Mouse (Mus musculus) limb, embryonic 13.5 days (tissue): ENCODE results near the gene Dnmt3b. TPM values are rescaled to one million over a fixed set of nuclear protein-coding genes. Genes with fewer than 3 reads are reported as not detected.
A peak's percentile ranks its signal among the peaks of the same experiment; 100 is the strongest.

ENCODE experiments used
- ATAC-seq: fragments of 200-750 bp; cut with Nextera tagmentation; 2 replicates; pipeline ENCODE4 v1.8.0; 2017; ENCODE audit warnings: low read depth, moderate number of reproducible peaks, moderate TSS enrichment; ENCODE audit not compliant: low FRiP score
- H3K27ac ChIP-seq: fragments of 300-500 bp; sonication (generic); 2 replicates; pipeline ENCODE4 v1.5.1; 2015; ENCODE audit warnings: inconsistent platforms, mild to moderate bottlenecking, moderate library complexity
- H3K27me3 ChIP-seq: fragments of 300-500 bp; sonication (generic); 2 replicates; pipeline ENCODE4 v1.6.1; 2015; ENCODE audit warnings: mild to moderate bottlenecking, inconsistent platforms
- H3K36me3 ChIP-seq: fragments of 300-500 bp; sonication (generic); 2 replicates; pipeline ENCODE4 v1.6.1; 2015; ENCODE audit warnings: inconsistent platforms, mild to moderate bottlenecking, moderate library complexity
- H3K4me1 ChIP-seq: fragments of 300-500 bp; sonication (generic); 2 replicates; pipeline ENCODE4 v1.6.1; 2015; ENCODE audit warnings: inconsistent platforms
- H3K4me2 ChIP-seq: fragments of 300-500 bp; sonication (generic); replicated peaks from 2 replicates; pipeline ENCODE4 v1.6.1; 2015; ENCODE audit warnings: inconsistent platforms, mild to moderate bottlenecking, moderate library complexity
- H3K4me3 ChIP-seq: fragments of 300-500 bp; sonication (generic); 2 replicates; pipeline ENCODE4 v1.5.1; 2015; ENCODE audit warnings: moderate library complexity, mild to moderate bottlenecking, inconsistent platforms
- H3K9ac ChIP-seq: fragments of 300-500 bp; sonication (generic); 2 replicates; pipeline ENCODE4 v1.6.1; 2015; ENCODE audit warnings: mild to moderate bottlenecking, inconsistent platforms
- H3K9me3 ChIP-seq: fragments of 300-500 bp; sonication (generic); 2 replicates; pipeline ENCODE4 v1.6.1; 2016; ENCODE audit warnings: inconsistent platforms
- WGBS: fragments of 180-500 bp; shearing (Covaris S2); methylation state at CpG from one replicate; pipeline ENCODE4 v1.1.7; 2015; 5-methylcytosine and 5-hydroxymethylcytosine counted together
- polyA plus RNA-seq: library from polyadenylated mRNA; unstranded; fragments of >200 nt; fragmentation: Nextera tagmentation; extraction: Ambion mirVana; gene quantifications from 2 replicates; pipeline ENCODE4 v1.2.1, GENCODE M21; 2015

Dnmt3b gene
- polyA plus RNA-seq = 10.8 and 11.1 TPM in 2 replicates

DNA sequence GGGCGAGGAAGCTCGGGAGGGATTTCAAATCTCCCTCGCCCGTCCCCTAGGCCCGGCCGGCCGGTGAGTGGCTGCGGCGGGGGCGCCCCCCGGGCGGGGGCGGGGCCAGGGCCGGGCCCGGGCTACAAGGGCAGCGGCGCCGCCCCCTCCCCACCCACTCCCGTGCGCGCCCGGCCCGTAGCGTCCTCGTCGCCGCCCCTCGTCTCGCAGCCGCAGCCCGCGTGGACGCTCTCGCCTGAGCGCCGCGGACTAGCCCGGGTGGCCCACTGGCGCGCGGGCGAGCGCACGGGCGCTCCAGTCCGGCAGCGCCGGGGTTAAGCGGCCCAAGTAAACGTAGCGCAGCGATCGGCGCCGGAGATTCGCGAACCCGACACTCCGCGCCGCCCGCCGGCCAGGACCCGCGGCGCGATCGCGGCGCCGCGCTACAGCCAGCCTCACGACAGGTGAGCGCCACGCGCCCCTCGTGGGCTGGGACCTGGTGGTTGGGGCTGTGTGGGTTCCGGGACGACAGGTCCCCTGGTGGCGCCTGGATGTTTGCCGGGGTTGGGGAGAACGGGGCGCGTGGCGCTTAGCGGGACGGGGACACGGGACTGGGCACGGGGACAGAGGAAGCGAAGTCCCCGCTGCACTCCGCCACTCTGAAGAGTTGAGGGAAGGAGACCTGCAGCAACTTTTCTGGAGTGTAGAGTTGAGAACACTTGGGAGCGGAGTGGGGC lies at the start of gene Dnmt3b:
Dnmt3b (plus strand) TSS at position 153 of the 716 bp plus-strand sequence.
- no peaks in the 10 kb centered on the region for H3K9me3 ChIP-seq
- peak within 1 kb of the TSS; percentile 39; the same call in 1 of the 2 replicates for H3K27ac ChIP-seq
- H3K4me3 ChIP-seq = peak within 1 kb of the TSS; percentile 80
- peak within 1 kb of the TSS; percentile 76 for H3K9ac ChIP-seq
- H3K27me3 ChIP-seq = peaks cover 4% of the 10 kb centered on the region; the same call in 1 of the 2 replicates
- WGBS = under 1% methylated on average over 84 of the region's 93 CpGs
- H3K4me2 ChIP-seq = peak within 1 kb of the TSS; percentile 98
- H3K36me3 ChIP-seq = no peaks in the 10 kb centered on the region
- peak; percentile 90 for ATAC-seq
- peaks cover 11% of the 10 kb centered on the region for H3K4me1 ChIP-seq

DNA sequence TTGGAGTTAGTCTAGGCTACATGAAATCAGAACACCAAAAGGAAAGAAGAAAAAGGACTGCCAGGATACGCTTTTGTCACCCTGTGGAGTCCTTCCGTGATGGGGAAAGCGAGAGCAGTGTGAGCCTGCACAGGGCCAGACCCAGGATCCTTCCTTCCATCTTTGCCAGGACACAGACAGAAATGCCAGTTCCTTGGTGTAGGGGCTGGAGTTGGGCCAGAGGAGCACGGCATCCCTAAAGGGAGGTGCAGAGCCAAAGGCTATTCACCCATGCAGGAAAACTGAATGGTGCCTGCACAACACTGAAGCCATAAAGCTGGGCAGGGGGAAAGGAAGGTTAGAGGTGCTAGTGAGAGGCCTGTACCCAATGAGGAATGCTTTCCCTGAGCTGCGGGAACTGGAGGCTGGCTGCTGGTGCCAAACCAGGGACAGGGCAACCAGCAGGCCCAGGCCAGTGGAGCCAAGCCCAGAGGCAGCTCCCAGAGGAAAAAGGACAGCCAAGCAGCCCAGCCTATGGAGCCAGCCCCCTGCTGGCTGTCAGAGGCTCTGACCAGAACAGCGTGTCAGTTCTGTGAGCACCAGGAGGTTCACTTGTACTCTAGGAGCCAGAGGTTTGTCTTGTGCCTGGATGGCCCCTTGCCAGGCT lies 49.1 kb upstream of the Dnmt3b start:
- H3K36me3 ChIP-seq = no peaks in the 10 kb centered on the region
- no peaks in the 10 kb centered on the region for H3K27me3 ChIP-seq
- no peak overlapping the region for H3K4me3 ChIP-seq
- ATAC-seq = no peak
- H3K4me1 ChIP-seq = no peaks in the 10 kb centered on the region; the same call in 1 of the 2 replicates
- WGBS = 59% methylated on average over 6 of the region's 6 CpGs
- no peaks in the 10 kb centered on the region for H3K9me3 ChIP-seq
- H3K4me2 ChIP-seq = no peak overlapping the region
- no peak overlapping the region; the same call in 1 of the 2 replicates for H3K9ac ChIP-seq
- H3K27ac ChIP-seq = no peak overlapping the region

DNA sequence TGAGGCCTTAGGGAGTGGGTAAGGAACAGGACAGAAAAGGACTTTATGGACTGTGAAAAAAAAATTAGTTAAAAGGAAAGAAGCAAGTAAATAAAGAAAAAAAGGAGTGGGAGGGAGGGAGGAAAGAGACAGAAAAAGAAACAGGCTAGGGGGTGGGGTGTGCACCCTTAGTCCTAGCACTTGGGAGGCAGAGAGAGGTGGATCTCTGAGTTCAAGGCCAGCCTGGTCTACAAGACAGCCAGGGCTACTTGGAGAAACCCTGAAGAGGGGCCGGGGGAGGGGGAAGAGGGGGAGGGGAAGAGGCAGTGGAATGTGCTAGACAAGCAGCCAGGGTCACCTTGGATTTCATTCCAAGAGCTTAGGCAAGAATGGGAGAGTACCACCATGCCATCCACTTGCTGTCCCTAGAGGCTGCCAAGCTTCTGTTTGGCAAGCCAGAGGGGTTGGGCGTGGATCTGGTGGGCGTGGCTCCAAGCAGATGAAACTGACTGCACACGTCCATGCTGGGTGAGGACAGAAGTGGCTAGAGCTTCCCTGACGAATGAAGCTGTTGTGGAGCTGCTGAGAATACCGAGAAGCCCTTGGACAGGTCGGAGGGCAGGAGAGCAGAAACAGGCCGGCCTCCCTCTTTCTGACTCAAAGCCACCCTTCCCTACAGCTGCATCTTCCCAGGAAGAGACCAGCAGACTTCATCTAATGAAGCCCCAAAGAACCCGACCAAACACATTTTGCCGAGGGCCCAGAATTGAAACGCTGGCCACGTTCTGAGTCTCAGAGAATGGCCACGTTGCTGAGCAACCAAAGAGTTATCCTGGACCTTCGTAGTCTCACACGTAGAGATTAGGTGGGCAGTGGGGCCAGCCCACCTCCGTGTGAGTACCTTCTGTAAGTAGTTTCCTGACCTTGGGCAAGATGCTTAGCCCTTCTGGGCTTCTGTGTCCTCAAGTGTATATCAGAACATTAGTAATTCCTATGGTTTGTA lies 48.3 kb upstream of the Dnmt3b start:
- WGBS = 60% methylated on average over 16 of the region's 16 CpGs
- no peaks in the 10 kb centered on the region for H3K36me3 ChIP-seq
- H3K4me3 ChIP-seq = no peak overlapping the region
- no peaks in the 10 kb centered on the region for H3K9me3 ChIP-seq
- H3K4me2 ChIP-seq = no peak overlapping the region
- no peak overlapping the region; the same call in 1 of the 2 replicates for H3K9ac ChIP-seq
- H3K27ac ChIP-seq = no peak overlapping the region
- H3K4me1 ChIP-seq = no peaks in the 10 kb centered on the region; the same call in 1 of the 2 replicates
- ATAC-seq = no peak
- H3K27me3 ChIP-seq = no peaks in the 10 kb centered on the region

GRCm38 (mm10) chr2:153603724-153604123 lies 45.5 kb upstream of the Dnmt3b start:
- Histone ChIP-seq H3K36me3 (no peaks in the 10 kb centered on the region), H3K4me3 (no peak overlapping the region), H3K4me1 (no peaks in the 10 kb centered on the region; the same call in 1 of the 2 replicates), H3K27me3 (no peaks in the 10 kb centered on the region), H3K4me2 (no peak overlapping the region), H3K27ac (no peak overlapping the region), H3K9ac (no peak overlapping the region), H3K9me3 (no peaks in the 10 kb centered on the region)
- no peak for ATAC-seq
- WGBS = 28% methylated on average over 4 of the region's 4 CpGs

DNA sequence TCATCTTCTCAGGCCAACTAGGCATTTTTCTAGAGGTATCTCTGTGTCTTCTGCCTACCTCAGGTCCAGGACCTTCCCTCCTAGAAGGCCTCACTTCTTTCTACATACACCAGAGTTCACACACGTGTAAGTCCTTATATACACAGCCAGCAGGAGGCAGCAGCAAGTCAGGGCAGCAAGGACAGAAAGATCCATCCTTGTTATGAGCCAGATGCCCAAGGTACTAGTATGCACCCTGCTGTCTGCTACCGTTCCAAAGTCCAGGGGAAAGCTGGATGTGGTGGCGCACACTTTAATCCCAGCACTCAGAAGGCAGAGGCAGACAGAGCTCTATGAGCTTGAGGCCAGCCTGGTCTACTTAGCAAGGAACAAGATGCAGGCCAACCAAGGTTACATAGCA lies 42.8 kb upstream of the Dnmt3b start:
- 74% methylated on average over 3 of the region's 3 CpGs for WGBS

DNA sequence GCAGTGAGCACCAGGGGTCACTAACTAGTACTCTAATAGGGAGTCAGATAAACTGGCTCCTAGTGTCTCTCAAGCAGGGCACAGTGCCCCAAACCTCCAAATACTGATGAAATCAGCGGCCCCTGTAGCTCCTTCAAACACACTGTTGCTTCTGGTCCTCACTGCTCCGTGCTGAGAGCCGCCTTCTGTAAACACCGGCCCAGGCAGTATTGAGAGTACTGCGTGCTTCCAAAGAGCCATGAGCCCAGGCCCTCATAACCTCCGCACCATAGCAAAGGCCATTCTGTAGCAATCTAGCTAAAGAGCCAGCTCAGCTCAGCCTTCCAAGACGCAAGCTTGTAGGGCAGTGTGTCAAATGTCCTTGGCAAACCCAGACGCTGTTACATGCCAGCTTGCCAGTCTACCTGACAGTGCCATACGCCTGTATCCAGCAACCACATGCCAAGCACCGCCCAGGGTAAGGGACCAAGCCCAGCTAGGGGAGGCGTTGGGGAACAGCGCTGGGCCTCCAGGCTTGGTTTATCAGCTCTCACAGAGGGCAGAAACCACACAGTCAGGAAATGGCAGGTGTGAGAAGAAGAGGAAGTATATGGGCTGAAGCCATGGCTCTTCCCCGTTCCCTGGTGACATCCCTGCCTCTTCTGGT lies 41.3 kb upstream of the Dnmt3b start:
- H3K4me1 ChIP-seq = peaks cover 33% of the 10 kb centered on the region
- H3K27me3 ChIP-seq = no peaks in the 10 kb centered on the region
- H3K4me3 ChIP-seq = no peak overlapping the region
- H3K36me3 ChIP-seq = no peaks in the 10 kb centered on the region
- whole genome bisulfite sequencing = 82% methylated on average over 13 of the region's 13 CpGs
- no peaks in the 10 kb centered on the region for H3K9me3 ChIP-seq
- H3K9ac ChIP-seq = no peak overlapping the region
- H3K4me2 ChIP-seq = no peak overlapping the region
- H3K27ac ChIP-seq = no peak overlapping the region
- ATAC-seq = no peak

More for the DNA sequence above, 42.8 kb upstream of the Dnmt3b start:
- Histone ChIP-seq H3K36me3 (no peaks in the 10 kb centered on the region), H3K4me1 (peaks cover 26% of the 10 kb centered on the region), H3K4me2 (no peak overlapping the region), H3K9ac (no peak overlapping the region), H3K4me3 (no peak overlapping the region), H3K27ac (no peak overlapping the region), H3K9me3 (no peaks in the 10 kb centered on the region), H3K27me3 (no peaks in the 10 kb centered on the region)
- ATAC-seq = no peak

DNA sequence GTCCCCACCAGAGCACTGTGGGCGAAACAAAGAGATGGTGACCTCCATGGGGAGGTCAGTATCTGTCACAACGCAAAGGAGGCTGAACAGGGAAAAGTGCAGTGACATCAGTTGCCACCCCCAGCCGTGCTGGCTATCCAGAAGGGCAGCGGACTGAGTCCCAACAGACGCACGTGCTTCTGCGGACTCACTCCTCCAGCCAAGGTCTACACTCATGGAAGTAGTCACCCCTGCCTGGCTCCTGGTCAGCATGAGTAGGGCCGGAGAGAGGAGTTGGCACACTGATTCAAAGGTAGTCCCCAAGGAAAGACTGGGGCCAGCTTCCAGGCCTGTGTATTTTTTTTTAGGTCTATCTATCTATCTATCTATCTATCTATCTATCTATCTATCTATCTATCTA lies 40.2 kb upstream of the Dnmt3b start:
- H3K4me2 ChIP-seq = no peak overlapping the region
- H3K9ac ChIP-seq = no peak overlapping the region
- 83% methylated on average over 8 of the region's 8 CpGs for WGBS
- no peaks in the 10 kb centered on the region for H3K36me3 ChIP-seq
- H3K4me3 ChIP-seq = no peak overlapping the region
- H3K4me1 ChIP-seq = peaks cover 36% of the 10 kb centered on the region
- no peak overlapping the region for H3K27ac ChIP-seq
- no peaks in the 10 kb centered on the region for H3K9me3 ChIP-seq
- no peaks in the 10 kb centered on the region for H3K27me3 ChIP-seq
- no peak for ATAC-seq

- Histone ChIP-seq H3K36me3 (no peaks in the 10 kb centered on the region), H3K9ac (no peak overlapping the region), H3K27me3 (no peaks in the 10 kb centered on the region), H3K4me3 (no peak overlapping the region), H3K9me3 (no peaks in the 10 kb centered on the region), H3K4me2 (peak overlapping the region; percentile 28), H3K27ac (no peak overlapping the region), H3K4me1 (peaks cover 36% of the 10 kb centered on the region)
- 15% methylated on average over 9 of the region's 9 CpGs for WGBS
- peak; percentile 25; the same call in 1 of the 2 replicates for ATAC-seq
Measured at GRCm38 (mm10) chr2:153609548-153609947, 39.7 kb upstream of the Dnmt3b start.

GRCm38 (mm10) chr2:153610426-153611240 lies 38.6 kb upstream of the Dnmt3b start:
- peaks cover 36% of the 10 kb centered on the region for H3K4me1 ChIP-seq
- ATAC-seq = peak; percentile 42
- no peak overlapping the region for H3K4me3 ChIP-seq
- peak overlapping the region; percentile 79; the same call in 1 of the 2 replicates for H3K27ac ChIP-seq
- H3K9ac ChIP-seq = peak overlapping the region; percentile 48; the same call in 1 of the 2 replicates
- H3K9me3 ChIP-seq = no peaks in the 10 kb centered on the region
- H3K4me2 ChIP-seq = no peak overlapping the region; the same call in 1 of the 2 replicates
- H3K27me3 ChIP-seq = no peaks in the 10 kb centered on the region
- WGBS = 23% methylated on average over 14 of the region's 14 CpGs
- 0 out of 2 replicates have a peak, but pooled peaks cover 8% of the 10 kb centered on the region for H3K36me3 ChIP-seq

GRCm38 (mm10) chr2:153611241-153611630 lies 38.0 kb upstream of the Dnmt3b start:
- Histone ChIP-seq H3K4me1 (peaks cover 36% of the 10 kb centered on the region), H3K9me3 (no peaks in the 10 kb centered on the region), H3K27ac (peak overlapping the region; percentile 79; the same call in 1 of the 2 replicates), H3K9ac (no peak overlapping the region), H3K4me2 (no peak overlapping the region), H3K27me3 (no peaks in the 10 kb centered on the region), H3K4me3 (no peak overlapping the region), H3K36me3 (0 out of 2 replicates have a peak, but pooled peaks cover 8% of the 10 kb centered on the region)
- 68% methylated on average over 7 of the region's 7 CpGs for WGBS
- no peak for ATAC-seq
